Mouse (Mus musculus) megakaryocyte, embryonic 14.5 days (primary cell): Measurements from ENCODE around the gene Papolb.

ENCODE experiments used
- FLI1 ChIP-seq: IDR thresholded peaks from 2 replicates; pipeline ENCODE4 v1.6.1; 2012; ENCODE audit warnings: low read length, inconsistent platforms, mixed read lengths
- GATA1 ChIP-seq: IDR thresholded peaks from 3 replicates; pipeline ENCODE4 v1.6.1; 2012; ENCODE audit warnings: mixed read lengths, low read length, inconsistent platforms, borderline replicate concordance

- no peak for TF ChIP-seq GATA1
- no peak for TF ChIP-seq FLI1
Observed at GRCm38 (mm10) chr5:142478829-142479435, 50.9 kb downstream of the Papolb start.
